In the genomic region with DNA sequence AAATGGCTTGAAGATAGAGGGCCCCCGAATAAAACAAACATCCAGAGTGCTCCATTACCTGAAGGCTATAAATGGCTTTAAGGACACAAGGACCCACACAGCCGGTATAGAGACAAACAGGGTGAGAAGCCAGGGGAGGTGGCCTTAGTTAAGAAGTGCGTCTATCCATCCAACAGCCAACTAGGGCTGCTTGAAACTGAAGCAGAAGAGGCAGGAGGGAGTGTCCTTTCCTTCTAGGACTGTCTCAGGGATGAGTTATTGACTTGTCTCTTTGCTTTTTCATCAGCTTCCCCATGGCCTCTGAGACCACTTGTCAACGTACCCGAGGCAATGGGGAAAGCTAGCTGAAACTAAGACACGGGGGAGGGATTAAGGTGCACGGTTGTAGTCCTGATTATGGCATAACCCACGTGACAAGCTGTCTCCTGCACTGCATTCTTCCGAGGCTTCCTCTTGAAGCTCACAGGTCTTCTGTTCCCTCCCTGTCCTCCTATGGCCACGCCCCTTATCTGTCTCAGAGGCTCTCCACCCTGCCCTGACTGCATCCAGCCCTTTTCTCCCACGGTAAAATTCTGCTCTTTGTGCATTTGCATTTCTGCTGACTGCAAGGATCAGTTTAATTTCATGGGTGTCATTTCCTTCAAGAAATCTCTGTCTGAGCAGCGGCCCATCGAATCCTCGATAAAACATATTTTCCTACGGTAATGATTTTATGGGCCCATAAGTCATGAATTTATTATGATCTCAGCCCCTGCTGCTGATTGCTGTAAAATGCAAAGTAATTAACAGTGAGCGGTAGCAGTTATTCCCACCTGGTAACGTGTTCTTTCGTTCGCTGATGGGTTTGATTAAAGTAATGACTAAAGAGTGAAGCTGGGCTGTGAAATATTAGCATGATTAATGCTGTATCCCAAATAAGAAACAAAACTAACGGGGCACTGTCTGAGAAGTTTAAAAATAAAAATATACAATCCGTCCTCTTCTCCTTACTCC, we compare ENCODE assay signal across 13 mouse cellular contexts.
A peak's percentile ranks its signal among the peaks of the same experiment; 100 is the strongest.
DNase-seq lines count a peak whose midpoint lies in the region; ATAC-seq lines count a peak whose summit lies in the region.
"Had no signal": no experiment of that assay in that cellular context is flagged by ENCODE, and none has a peak within 500 bp of the region (broad histone marks: within the 10 kb centered on the region; RNA-seq: fewer than 3 reads in every experiment).

No protein-coding gene starts in this region.

- H3K4me3 ChIP-seq in kidney, embryonic 14.5 days (ENCODE audit: low read length) = no peak overlapping the region
- H3K4me3 ChIP-seq in forebrain, embryonic 14.5 days (ENCODE audit: low read depth, low read length) = no peak overlapping the region
- no peak overlapping the region for H3K4me3 ChIP-seq in midbrain, embryonic 11.5 days (ENCODE audit: low read depth, low read length)
- H3K4me3 ChIP-seq: embryonic facial prominence, embryonic 13.5 days; liver, embryonic 15.5 days had no signal

- no peaks in the 10 kb centered on the region for H3K9me3 ChIP-seq in kidney, embryonic 14.5 days (ENCODE audit: control insufficient read depth, low read length)
- H3K9me3 ChIP-seq in forebrain, embryonic 14.5 days (replicated peaks; ENCODE audit: control insufficient read depth, low read length) = no peaks in the 10 kb centered on the region
- no peaks in the 10 kb centered on the region for H3K9me3 ChIP-seq in midbrain, embryonic 11.5 days (ENCODE audit: control insufficient read depth, low read length)
- H3K9me3 ChIP-seq: embryonic facial prominence, embryonic 13.5 days; liver, embryonic 15.5 days had no signal

- peak; percentile 92 for ATAC-seq in kidney, embryonic 14.5 days (ENCODE audit: low FRiP score, low TSS enrichment)
- ATAC-seq in forebrain, embryonic 14.5 days = peak; percentile 18; the same call in 1 of the 2 replicates
- peak; percentile 84 for ATAC-seq in midbrain, embryonic 11.5 days (ENCODE audit: low FRiP score)
- no peak for ATAC-seq in inflammation-experienced regulatory T-cells, adult 6 months
- ATAC-seq: CD4-positive, CD25-positive, alpha-beta regulatory T cell, adult 4 months had no signal

- H3K4me1 ChIP-seq in kidney, embryonic 14.5 days (ENCODE audit: control insufficient read depth, insufficient read depth, low read length) = 0 out of 2 replicates have a peak, but pooled peaks cover 4% of the 10 kb centered on the region
- no peaks in the 10 kb centered on the region for H3K4me1 ChIP-seq in forebrain, embryonic 14.5 days (ENCODE audit: control insufficient read depth, insufficient read depth, low read length)
- H3K4me1 ChIP-seq in midbrain, embryonic 11.5 days (ENCODE audit: control insufficient read depth, insufficient read depth, low read length) = no peaks in the 10 kb centered on the region
- H3K4me1 ChIP-seq: embryonic facial prominence, embryonic 13.5 days; liver, embryonic 15.5 days had no signal

- DNase-seq in kidney, postnatal 36 days = no peak
- DNase-seq in R1 (ENCODE audit: low read depth, low spot score) = peak; percentile 3
- DNase-seq in forebrain, embryonic 14.5 days (ENCODE audit: low spot score) = peak; percentile 33
- peak; percentile 89 for DNase-seq in midbrain, embryonic 11.5 days (ENCODE audit: low spot score, missing footprints)
- DNase-seq in cerebellum, adult 11 months = no peak
- DNase-seq in ovary, adult 18-20 months (ENCODE audit: low spot score) = no peak
- DNase-seq: adrenal gland, postnatal 10 days had no signal

- no peak overlapping the region for H3K27ac ChIP-seq in kidney, embryonic 14.5 days (ENCODE audit: low read depth, low read length)
- H3K27ac ChIP-seq in forebrain, embryonic 14.5 days (ENCODE audit: low read depth, low read length) = peak overlapping the region; percentile 39; the same call in 1 of the 2 replicates
- no peak overlapping the region for H3K27ac ChIP-seq in midbrain, embryonic 11.5 days (ENCODE audit: low read depth, low read length)
- H3K27ac ChIP-seq: embryonic facial prominence, embryonic 13.5 days; liver, embryonic 15.5 days had no signal

- WGBS in kidney, embryonic 14.5 days = 28% methylated on average over 21 of the region's 21 CpGs
- WGBS in forebrain, embryonic 14.5 days = 69% methylated on average over 21 of the region's 21 CpGs
- 66% methylated on average over 21 of the region's 21 CpGs for WGBS in midbrain, embryonic 11.5 days

- no peak overlapping the region for H3K9ac ChIP-seq in kidney, embryonic 14.5 days (ENCODE audit: low read depth, low read length)
- H3K9ac ChIP-seq in forebrain, embryonic 14.5 days (ENCODE audit: low read length) = no peak overlapping the region
- no peak overlapping the region for H3K9ac ChIP-seq in midbrain, embryonic 11.5 days (ENCODE audit: low read length)
- H3K9ac ChIP-seq: embryonic facial prominence, embryonic 13.5 days; liver, embryonic 15.5 days had no signal

- no peaks in the 10 kb centered on the region for H3K27me3 ChIP-seq in kidney, embryonic 14.5 days (ENCODE audit: control insufficient read depth, insufficient read depth, low read length)
- H3K27me3 ChIP-seq in forebrain, embryonic 14.5 days (replicated peaks; ENCODE audit: control insufficient read depth, insufficient read depth, low read length) = no peaks in the 10 kb centered on the region
- no peaks in the 10 kb centered on the region for H3K27me3 ChIP-seq in midbrain, embryonic 11.5 days (ENCODE audit: control insufficient read depth, insufficient read depth, low read length)
- H3K27me3 ChIP-seq: embryonic facial prominence, embryonic 13.5 days; liver, embryonic 15.5 days had no signal

- peak overlapping the region; percentile 31 for H3K4me2 ChIP-seq in kidney, embryonic 14.5 days (replicated peaks; ENCODE audit: low read depth, low read length)
- H3K4me2 ChIP-seq in forebrain, embryonic 14.5 days (ENCODE audit: low read length) = no peak overlapping the region
- H3K4me2 ChIP-seq in midbrain, embryonic 11.5 days = no peak overlapping the region
- H3K4me2 ChIP-seq: embryonic facial prominence, embryonic 13.5 days; heart, embryonic 11.5 days; liver, embryonic 15.5 days had no signal

- no peaks in the 10 kb centered on the region for H3K36me3 ChIP-seq in kidney, embryonic 14.5 days (ENCODE audit: control insufficient read depth, insufficient read depth, low read length)
- no peaks in the 10 kb centered on the region for H3K36me3 ChIP-seq in forebrain, embryonic 14.5 days (ENCODE audit: control insufficient read depth, insufficient read depth, low read length)
- H3K36me3 ChIP-seq in midbrain, embryonic 11.5 days (ENCODE audit: control insufficient read depth, insufficient read depth, low read length) = no peaks in the 10 kb centered on the region
- H3K36me3 ChIP-seq: embryonic facial prominence, embryonic 13.5 days; liver, embryonic 15.5 days had no signal

Comparison
In these comparisons a context has a peak if more than half of its experiments do, and no peak if none do; other contexts are left out.
1. DNase-seq: peak in R1 (single experiment), forebrain, embryonic 14.5 days (single experiment) and midbrain, embryonic 11.5 days (single experiment); none in kidney, postnatal 36 days (0 of 2), cerebellum, adult 11 months (single experiment) and ovary, adult 18-20 months (single experiment).